Mouse (Mus musculus) liver, embryonic 12.5 days (tissue): ENCODE results near the gene Cyb5d1. TPM values are rescaled to one million over a fixed set of nuclear protein-coding genes. Genes with fewer than 3 reads are reported as not detected.
A peak's percentile ranks its signal among the peaks of the same experiment; 100 is the strongest.

ENCODE experiments used
- ATAC-seq: fragments of 200-750 bp; cut with Nextera tagmentation; 2 replicates; pipeline ENCODE4 v1.8.0; 2017; ENCODE audit warnings: moderate number of reproducible peaks, mild to moderate bottlenecking, moderate library complexity
- H3K27ac ChIP-seq: fragments of 300-500 bp; sonication (generic); 2 replicates; pipeline ENCODE4 v1.5.1; 2016; ENCODE audit warnings: mild to moderate bottlenecking
- H3K27me3 ChIP-seq: fragments of 300-500 bp; sonication (generic); replicated peaks from 2 replicates; pipeline ENCODE4 v1.6.1; 2016; ENCODE audit warnings: mild to moderate bottlenecking, moderate library complexity
- H3K36me3 ChIP-seq: fragments of 300-500 bp; sonication (generic); 2 replicates; pipeline ENCODE4 v1.6.1; 2016; ENCODE audit warnings: mild to moderate bottlenecking, moderate library complexity
- H3K4me1 ChIP-seq: fragments of 300-500 bp; sonication (generic); 2 replicates; pipeline ENCODE4 v1.6.1; 2016
- H3K4me2 ChIP-seq: fragments of 300-500 bp; sonication (generic); 2 replicates; pipeline ENCODE4 v1.6.1; 2016; ENCODE audit warnings: mild to moderate bottlenecking, moderate library complexity
- H3K4me3 ChIP-seq: fragments of 300-500 bp; sonication (generic); 2 replicates; pipeline ENCODE4 v1.5.1; 2016; ENCODE audit warnings: mild to moderate bottlenecking, moderate library complexity
- H3K9ac ChIP-seq: fragments of 300-500 bp; sonication (generic); 2 replicates; pipeline ENCODE4 v1.6.1; 2016; ENCODE audit warnings: mild to moderate bottlenecking, moderate library complexity
- H3K9me3 ChIP-seq: fragments of 300-500 bp; sonication (generic); replicated peaks from 2 replicates; pipeline ENCODE4 v1.6.1; 2016; ENCODE audit warnings: mild to moderate bottlenecking, moderate library complexity
- WGBS: fragments of 180-500 bp; shearing (Covaris S2); methylation state at CpG from one replicate; pipeline ENCODE4 v1.1.7; 2016; ENCODE audit not compliant: insufficient replicate concordance; 5-methylcytosine and 5-hydroxymethylcytosine counted together
- polyA plus RNA-seq: library from polyadenylated mRNA; unstranded; fragments of >200 nt; fragmentation: Nextera tagmentation; extraction: Ambion mirVana; gene quantifications from 2 replicates; pipeline ENCODE4 v1.2.1, GENCODE M21; 2016

Gene Cyb5d1
- polyA plus RNA-seq, 1 experiment from 2014 or later, result 15.7 TPM

DNA sequence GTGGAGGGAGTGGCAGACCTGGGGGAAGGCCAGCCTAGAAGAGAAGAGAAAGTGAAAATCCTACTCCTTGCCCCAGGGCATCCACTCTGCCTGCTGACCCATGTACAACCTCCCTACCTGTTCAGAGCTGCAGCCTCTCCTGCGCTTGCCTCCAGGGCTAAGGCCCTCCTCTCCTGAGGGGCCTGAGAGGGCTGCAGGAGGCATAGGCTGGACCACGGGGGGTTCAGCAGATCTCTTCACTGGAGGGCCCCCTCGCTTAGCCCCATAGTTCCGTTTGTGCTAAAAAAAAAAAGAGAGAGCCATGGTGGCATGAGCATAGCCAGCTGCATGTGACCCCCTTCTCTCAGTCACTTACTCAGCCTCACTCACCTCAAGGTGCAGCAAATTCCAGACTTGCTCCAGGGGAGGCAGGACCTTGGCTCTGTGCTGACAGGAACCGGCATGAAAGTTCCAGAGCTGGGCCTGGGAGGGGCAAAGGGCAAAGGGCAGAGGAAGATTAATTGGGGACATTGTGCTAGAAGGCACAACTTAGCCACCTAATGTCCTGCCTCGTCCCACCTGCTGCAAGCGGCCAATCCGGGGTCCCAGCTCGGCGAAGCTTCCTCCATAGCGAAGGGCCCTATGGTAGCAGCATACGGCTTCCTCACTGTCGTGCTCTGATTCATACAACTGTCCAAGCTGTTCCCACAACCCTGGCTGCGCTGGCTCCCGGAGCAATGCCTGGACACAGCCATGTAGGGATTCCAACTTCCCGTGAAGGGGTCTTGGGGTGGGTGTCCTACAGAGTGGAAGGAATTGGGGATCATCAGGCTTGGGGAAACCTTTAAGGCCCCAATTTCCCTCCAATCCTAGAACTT is 11.7 kb upstream of the Cyb5d1 start:
- Histone ChIP-seq H3K4me1 (peaks cover 37% of the 10 kb centered on the region), H3K4me2 (0 out of 2 replicates have a peak overlapping the region, but pooled peaks have one; percentile 1)

DNA sequence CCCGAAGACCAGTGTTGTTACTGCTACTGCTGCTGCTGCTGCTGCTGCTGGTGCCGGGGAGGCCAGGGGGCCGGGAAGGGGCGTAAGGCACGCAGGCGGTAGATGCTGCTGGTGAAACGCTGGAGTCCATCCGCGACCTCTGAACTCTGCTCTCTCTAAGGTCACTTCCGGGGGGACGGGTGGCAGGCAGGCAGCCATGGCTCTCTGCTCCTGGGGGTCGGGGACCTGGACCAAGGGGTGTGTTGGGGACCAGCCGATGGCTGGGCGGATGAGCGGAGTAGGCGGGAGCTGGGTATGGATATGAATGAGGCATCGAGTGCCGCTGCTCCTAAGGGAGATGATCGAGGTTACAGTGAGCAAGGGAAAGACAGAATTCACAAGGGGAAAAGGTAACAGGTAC is 10.9 kb upstream of the Cyb5d1 start:
- Histone ChIP-seq H3K9ac (no peak overlapping the region), H3K27ac (no peak overlapping the region), H3K4me2 (no peak overlapping the region), H3K27me3 (no peaks in the 10 kb centered on the region), H3K36me3 (peaks cover 67% of the 10 kb centered on the region), H3K9me3 (no peaks in the 10 kb centered on the region), H3K4me3 (no peak overlapping the region), H3K4me1 (peaks cover 35% of the 10 kb centered on the region)
- 88% methylated on average over 19 of the region's 19 CpGs for WGBS
- no peak for ATAC-seq

More for the DNA sequence above, 11.7 kb upstream of the Cyb5d1 start:
- ATAC-seq, result no peak
- H3K27ac ChIP-seq, result no peak overlapping the region
- no peak overlapping the region for H3K4me3 ChIP-seq
- peaks cover 59% of the 10 kb centered on the region for H3K36me3 ChIP-seq
- H3K27me3 ChIP-seq, result no peaks in the 10 kb centered on the region
- 83% methylated on average over 16 of the region's 16 CpGs for WGBS
- no peaks in the 10 kb centered on the region for H3K9me3 ChIP-seq
- H3K9ac ChIP-seq, result no peak overlapping the region

DNA sequence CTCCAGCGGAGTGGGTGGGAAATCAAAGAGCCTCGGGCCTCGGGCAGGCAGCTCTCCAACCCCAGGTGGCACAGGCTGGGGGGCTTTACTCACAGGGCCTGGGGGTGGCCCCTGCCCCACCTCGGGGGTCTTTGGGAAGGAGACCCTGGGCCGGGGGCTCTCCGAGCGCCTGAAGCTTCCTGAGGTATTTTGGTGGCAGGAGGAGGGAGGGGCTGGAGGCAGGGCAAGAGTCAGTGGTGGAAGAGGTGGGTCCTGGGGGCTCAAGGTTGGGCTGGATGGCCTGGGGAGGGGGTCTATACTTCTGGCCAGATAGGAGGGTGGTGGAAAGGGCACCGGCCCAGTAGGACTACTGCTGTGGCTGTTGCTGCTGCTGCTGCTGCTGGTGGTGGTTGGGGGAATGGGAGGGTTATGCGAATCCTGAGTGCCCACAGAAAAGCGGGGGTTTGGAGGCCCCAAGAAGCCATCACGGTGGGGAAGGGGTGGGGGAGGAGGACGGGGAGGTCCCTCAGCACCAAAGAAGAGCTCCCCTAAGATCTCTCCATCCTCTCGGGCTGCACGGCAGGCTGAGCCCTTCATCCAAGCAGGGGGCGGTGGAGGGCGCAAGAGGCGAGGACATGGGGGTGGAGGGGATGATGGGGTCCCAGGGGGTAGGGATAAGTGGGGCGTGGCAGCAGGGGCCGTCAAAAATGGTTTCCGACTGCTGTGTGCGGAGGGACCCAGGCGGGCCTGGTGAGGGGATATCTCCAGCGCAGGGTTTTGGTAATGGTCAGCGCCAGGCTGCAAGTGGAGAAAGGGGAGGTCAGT is 10.2 kb upstream of the Cyb5d1 start:
- peaks cover 74% of the 10 kb centered on the region for H3K36me3 ChIP-seq
- no peaks in the 10 kb centered on the region for H3K9me3 ChIP-seq
- no peak for ATAC-seq
- no peak overlapping the region for H3K27ac ChIP-seq
- peaks cover 36% of the 10 kb centered on the region for H3K4me1 ChIP-seq
- H3K4me2 ChIP-seq, result no peak overlapping the region
- H3K4me3 ChIP-seq, result no peak overlapping the region
- no peak overlapping the region for H3K9ac ChIP-seq
- WGBS, result 83% methylated on average over 24 of the region's 24 CpGs
- H3K27me3 ChIP-seq, result no peaks in the 10 kb centered on the region

- peaks cover 82% of the 10 kb centered on the region for H3K36me3 ChIP-seq
- no peaks in the 10 kb centered on the region for H3K9me3 ChIP-seq
- peaks cover 38% of the 10 kb centered on the region for H3K4me1 ChIP-seq
- WGBS, result 88% methylated on average over 24 of the region's 24 CpGs
- H3K9ac ChIP-seq, result no peak overlapping the region
- H3K27me3 ChIP-seq, result peaks cover 5% of the 10 kb centered on the region; the same call in 1 of the 2 replicates
- no peak for ATAC-seq
- H3K4me3 ChIP-seq, result no peak overlapping the region
- H3K4me2 ChIP-seq, result no peak overlapping the region
- H3K27ac ChIP-seq, result no peak overlapping the region
Observed at GRCm38 (mm10) chr11:69404595-69405396, 9.4 kb upstream of the Cyb5d1 start.

DNA sequence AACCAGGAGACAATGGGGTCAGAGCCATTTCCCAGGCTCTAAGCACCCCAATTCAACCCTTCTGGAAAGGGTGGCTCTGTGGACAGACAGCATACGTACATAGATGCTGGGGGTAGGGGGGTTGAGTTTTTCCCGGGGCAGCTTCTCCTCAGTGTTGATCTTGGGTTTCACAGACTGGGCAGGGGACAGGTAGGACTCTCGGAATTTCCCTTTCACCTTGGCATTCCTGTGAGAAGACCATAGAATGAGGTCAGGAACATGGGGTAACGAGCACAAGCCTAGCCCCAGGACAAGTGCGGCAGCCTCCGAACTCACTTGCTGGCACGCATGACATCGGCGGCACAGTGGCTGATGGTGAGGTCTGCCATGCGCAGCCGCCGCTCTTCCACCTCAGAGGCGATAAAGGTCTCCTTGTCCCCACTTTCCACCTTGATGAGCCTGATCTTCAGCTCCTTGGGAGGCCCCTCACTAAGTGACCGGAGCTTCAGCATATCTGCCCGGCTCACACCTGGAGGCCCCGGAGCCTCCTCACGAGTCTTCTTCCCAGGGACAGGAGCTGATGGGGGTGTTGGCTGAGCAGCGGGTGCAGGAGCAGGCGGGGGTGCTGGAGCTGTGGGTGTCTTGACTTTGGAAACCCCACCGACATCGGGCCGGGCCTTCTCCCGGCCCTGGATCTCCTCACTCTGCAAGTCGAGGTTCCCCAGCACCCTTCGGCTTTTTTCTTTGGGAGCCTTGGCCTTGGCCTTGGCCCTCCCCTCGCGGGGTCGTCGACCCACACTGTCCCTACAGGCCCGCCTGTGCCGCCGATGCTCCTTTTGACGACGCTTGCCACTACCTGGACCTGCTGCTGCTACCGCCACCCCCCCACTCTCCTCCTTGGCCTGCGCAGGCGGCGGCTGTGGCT is 8.5 kb upstream of the Cyb5d1 start:
- Histone ChIP-seq H3K9me3 (no peaks in the 10 kb centered on the region), H3K4me2 (no peak overlapping the region), H3K36me3 (peaks cover 88% of the 10 kb centered on the region), H3K9ac (no peak overlapping the region), H3K27ac (no peak overlapping the region), H3K4me3 (no peak overlapping the region), H3K27me3 (peaks cover 8% of the 10 kb centered on the region; the same call in 1 of the 2 replicates), H3K4me1 (peaks cover 36% of the 10 kb centered on the region)
- 89% methylated on average over 37 of the region's 38 CpGs for WGBS
- ATAC-seq, result no peak

DNA sequence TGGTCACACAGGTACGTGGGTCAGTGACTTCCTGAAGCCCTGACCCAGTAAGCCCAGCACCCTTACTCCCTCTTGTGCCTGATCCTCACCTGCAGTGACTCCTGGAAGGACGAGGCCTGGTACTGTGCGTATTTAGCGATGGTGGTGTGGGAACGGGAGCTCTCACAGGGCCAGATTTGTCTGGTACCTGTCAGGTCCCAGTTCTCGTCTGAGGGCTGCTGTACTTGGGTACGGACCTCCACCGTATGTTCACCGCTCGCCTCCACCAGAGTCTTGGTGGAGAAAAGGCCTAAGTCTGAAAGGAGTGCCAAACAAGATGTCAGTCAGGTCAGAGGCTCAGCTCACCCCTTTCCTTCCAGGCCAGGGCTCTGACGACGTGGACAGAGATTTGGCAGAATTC is 6.6 kb upstream of the Cyb5d1 start:
- Histone ChIP-seq H3K9me3 (no peaks in the 10 kb centered on the region), H3K27ac (no peak overlapping the region), H3K36me3 (peaks cover 76% of the 10 kb centered on the region), H3K4me3 (no peak overlapping the region), H3K4me1 (peaks cover 39% of the 10 kb centered on the region), H3K4me2 (no peak overlapping the region), H3K9ac (no peak overlapping the region), H3K27me3 (peaks cover 8% of the 10 kb centered on the region; the same call in 1 of the 2 replicates)
- no peak for ATAC-seq
- 76% methylated on average over 12 of the region's 12 CpGs for WGBS

GRCm38 (mm10) chr11:69401210-69401637 is 5.8 kb upstream of the Cyb5d1 start:
- Histone ChIP-seq H3K4me3 (no peak overlapping the region), H3K27me3 (peaks cover 8% of the 10 kb centered on the region; the same call in 1 of the 2 replicates), H3K36me3 (peaks cover 68% of the 10 kb centered on the region), H3K4me1 (peaks cover 44% of the 10 kb centered on the region), H3K9ac (no peak overlapping the region), H3K27ac (no peak overlapping the region), H3K9me3 (no peaks in the 10 kb centered on the region), H3K4me2 (peak overlapping the region; percentile 36; the same call in 1 of the 2 replicates)
- peak; percentile 72 for ATAC-seq
- WGBS, result 27% methylated on average over 22 of the region's 22 CpGs

GRCm38 (mm10) chr11:69400083-69400850 is 4.8 kb upstream of the Cyb5d1 start:
- H3K4me3 ChIP-seq, result no peak overlapping the region
- 80% methylated on average over 25 of the region's 25 CpGs for WGBS
- H3K27ac ChIP-seq, result no peak overlapping the region

DNA sequence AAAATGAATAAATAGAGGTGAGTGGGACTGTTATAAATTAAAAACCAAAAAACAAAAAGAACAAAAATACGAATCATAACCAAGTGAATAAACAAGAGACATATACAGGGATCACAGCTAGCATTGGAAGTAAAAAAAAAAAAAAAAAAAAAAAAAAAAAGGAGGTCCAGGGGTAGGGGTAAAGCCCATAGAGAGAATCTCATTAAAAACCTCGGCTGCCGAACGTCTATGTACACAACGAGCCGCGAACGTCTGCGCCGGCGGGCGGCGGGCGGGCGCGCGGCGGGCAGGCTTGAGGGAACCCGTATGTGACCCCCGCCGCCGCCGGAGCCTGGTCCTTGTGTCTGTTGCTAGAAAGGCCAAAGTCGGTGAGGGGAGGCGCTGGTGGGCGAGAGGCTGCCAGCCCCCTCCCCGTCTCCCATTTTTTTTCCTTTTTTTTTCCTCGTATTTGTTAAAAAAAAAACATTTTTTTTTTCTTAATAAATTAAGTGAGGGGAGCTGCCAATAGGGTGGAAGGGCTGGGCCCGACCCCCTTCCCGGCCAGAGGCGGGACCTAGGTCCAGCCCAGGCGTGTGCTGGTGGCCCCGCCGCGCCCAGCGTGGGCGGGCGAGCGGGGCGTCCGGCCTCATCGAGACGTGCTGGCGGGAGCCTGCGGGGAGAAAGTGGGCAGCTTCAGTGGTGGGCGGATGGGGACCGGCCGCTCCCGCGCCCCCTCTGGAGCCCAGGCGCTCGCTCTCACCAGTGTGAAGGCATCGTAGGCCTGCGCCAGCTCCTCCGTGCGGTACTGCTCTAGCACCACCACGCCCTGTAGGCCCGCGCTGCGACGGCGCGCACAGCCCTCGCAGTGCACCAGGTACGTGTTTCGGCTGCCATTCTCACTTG is 4.0 kb upstream of the Cyb5d1 start:
- Histone ChIP-seq H3K4me1 (peaks cover 48% of the 10 kb centered on the region), H3K9me3 (no peaks in the 10 kb centered on the region), H3K4me2 (peak overlapping the region; percentile 94), H3K27me3 (peaks cover 8% of the 10 kb centered on the region; the same call in 1 of the 2 replicates), H3K36me3 (peaks cover 51% of the 10 kb centered on the region), H3K9ac (no peak overlapping the region), H3K27ac (no peak overlapping the region), H3K4me3 (peak overlapping the region; percentile 6; the same call in 1 of the 2 replicates)
- no peak for ATAC-seq
- 64% methylated on average over 61 of the region's 66 CpGs for WGBS

More at GRCm38 (mm10) chr11:69400083-69400850, 4.8 kb upstream of the Cyb5d1 start:
- peaks cover 8% of the 10 kb centered on the region; the same call in 1 of the 2 replicates for H3K27me3 ChIP-seq
- H3K36me3 ChIP-seq, result peaks cover 59% of the 10 kb centered on the region
- peaks cover 46% of the 10 kb centered on the region for H3K4me1 ChIP-seq
- H3K9me3 ChIP-seq, result no peaks in the 10 kb centered on the region
- no peak overlapping the region for H3K9ac ChIP-seq
- ATAC-seq, result no peak
- H3K4me2 ChIP-seq, result peak overlapping the region; percentile 44
